Mouse (Mus musculus): ENCODE results near the gene Acaa1a. TPM values are rescaled to one million over a fixed set of nuclear protein-coding genes. Genes with fewer than 3 reads are reported as not detected.

Gene Acaa1a
- total and polyA plus RNA-seq, 3 experiments: 72.4 to 107 (median 78.5) TPM

DNA sequence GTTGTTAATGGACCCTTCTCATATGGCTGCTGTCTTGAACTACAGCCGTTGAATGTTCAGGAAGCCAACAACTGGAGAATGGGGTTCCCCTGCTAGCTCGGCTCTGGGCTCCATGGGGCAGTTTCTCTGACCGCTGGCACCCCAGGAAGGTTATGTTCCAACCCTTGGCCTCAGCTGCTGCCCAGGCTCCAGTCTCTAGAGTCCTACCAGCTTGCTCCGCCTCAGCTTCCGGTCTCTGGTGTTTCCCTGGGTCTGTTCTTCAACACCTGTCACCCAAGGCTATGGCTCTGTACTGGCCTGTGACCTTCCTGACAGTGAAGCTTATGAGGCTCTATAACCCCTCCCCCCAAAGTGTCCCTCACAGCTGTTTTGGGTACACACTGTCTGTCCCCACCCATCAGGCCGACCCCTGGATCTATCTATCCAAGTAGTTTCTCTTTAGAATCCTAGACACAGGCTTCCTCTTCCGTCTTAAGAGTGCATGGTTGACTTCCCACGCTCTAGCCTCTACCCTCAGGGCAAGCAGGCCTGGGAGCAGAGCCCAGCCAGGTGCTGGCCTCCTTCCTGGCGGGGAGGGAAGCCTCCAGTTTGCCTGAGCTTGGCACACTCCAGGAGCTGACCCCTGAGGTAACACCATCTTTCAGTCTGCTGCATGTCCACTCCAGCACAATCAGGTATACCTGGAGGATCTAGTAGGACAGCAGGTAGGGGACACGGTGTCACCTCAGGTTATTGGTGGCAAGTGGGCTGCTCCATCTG lies 11.7 kb downstream of the Acaa1a start:
- no peak overlapping the region for H3K27ac ChIP-seq
- 88% methylated on average over 10 of the region's 10 CpGs for WGBS
- DNase-seq: no peak
- no peaks in the 10 kb centered on the region for H3K27me3 ChIP-seq (ENCODE audit: control insufficient read depth, insufficient read depth, low read length)
- H3K4me1 ChIP-seq (ENCODE audit: control insufficient read depth, insufficient read depth, low read length): no peaks in the 10 kb centered on the region; the same call in 1 of the 2 replicates
- no peaks in the 10 kb centered on the region for H3K79me2 ChIP-seq (replicated peaks; ENCODE audit: control insufficient read depth, insufficient read depth, low read length)
- no peaks in the 10 kb centered on the region for H3K36me3 ChIP-seq (ENCODE audit: control insufficient read depth, insufficient read depth, low read length)
- no peak overlapping the region for H3K4me3 ChIP-seq
- intact Hi-C loops (cut with DNase I): no loop called here
- H3K9ac ChIP-seq (ENCODE audit: low read depth, low read length): no peak overlapping the region
- TF ChIP-seq EP300 (IDR thresholded peaks at IDR 0.05; ENCODE audit: insufficient read depth, low read depth, low read length): no peak
- no peak for TF ChIP-seq POLR2A (IDR thresholded peaks at IDR 0.05; ENCODE audit: insufficient read depth, low read depth, low read length)
- TF ChIP-seq CTCF (IDR thresholded peaks at IDR 0.05): no peak

DNA sequence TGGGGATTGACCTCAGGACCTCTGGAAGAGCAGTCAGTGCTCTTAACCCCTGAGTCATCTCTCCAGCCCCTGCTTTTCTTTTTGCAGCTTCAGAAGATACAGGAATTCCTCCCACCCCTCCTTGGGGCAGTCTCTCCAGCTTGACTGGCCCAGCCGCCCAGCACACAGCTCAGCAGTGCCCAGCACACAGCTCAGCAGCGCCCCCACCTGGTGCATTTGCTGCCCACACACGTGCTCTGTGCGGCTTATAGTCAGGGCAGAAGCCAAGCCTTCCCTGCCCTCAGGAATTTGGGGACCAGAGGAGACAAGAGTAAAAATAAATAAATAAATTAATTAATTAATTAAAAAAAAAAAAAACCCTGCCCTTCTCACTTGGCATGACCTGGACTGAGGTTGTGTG lies 12.6 kb downstream of the Acaa1a start:
- no peak overlapping the region for H3K9ac ChIP-seq (ENCODE audit: low read depth, low read length)
- H3K36me3 ChIP-seq (ENCODE audit: control insufficient read depth, insufficient read depth, low read length): no peaks in the 10 kb centered on the region
- no peaks in the 10 kb centered on the region for H3K27me3 ChIP-seq (ENCODE audit: control insufficient read depth, insufficient read depth, low read length)
- H3K4me1 ChIP-seq (ENCODE audit: control insufficient read depth, insufficient read depth, low read length): no peaks in the 10 kb centered on the region; the same call in 1 of the 2 replicates
- intact Hi-C loops (cut with DNase I): loop anchor here (2.0 kb wide), 1 partner anchor 195 kb away; the partner anchor contains the start of gene Acaa1b
- no peaks in the 10 kb centered on the region for H3K79me2 ChIP-seq (replicated peaks; ENCODE audit: control insufficient read depth, insufficient read depth, low read length)
- peak; percentile 75 to 84 for DNase-seq
- H3K27ac ChIP-seq: no peak overlapping the region
- no peak overlapping the region for H3K4me3 ChIP-seq
- TF ChIP-seq POLR2A (IDR thresholded peaks at IDR 0.05; ENCODE audit: insufficient read depth, low read depth, low read length) (no peak), EP300 (IDR thresholded peaks at IDR 0.05; ENCODE audit: insufficient read depth, low read depth, low read length) (peak; percentile 59; the same call in 1 of the 2 replicates), CTCF (IDR thresholded peaks at IDR 0.05) (peak; percentile 88)
- 27% methylated on average over 4 of the region's 4 CpGs for WGBS

GRCm38 (mm10) chr9:119353926-119354325 lies 14.4 kb downstream of the Acaa1a start:
- Histone ChIP-seq H3K4me3 (no peak overlapping the region), H3K27me3 (ENCODE audit: control insufficient read depth, insufficient read depth, low read length) (no peaks in the 10 kb centered on the region), H3K27ac (no peak overlapping the region), H3K79me2 (replicated peaks; ENCODE audit: control insufficient read depth, insufficient read depth, low read length) (no peaks in the 10 kb centered on the region), H3K36me3 (ENCODE audit: control insufficient read depth, insufficient read depth, low read length) (no peaks in the 10 kb centered on the region), H3K4me1 (ENCODE audit: control insufficient read depth, insufficient read depth, low read length) (no peaks in the 10 kb centered on the region; the same call in 1 of the 2 replicates), H3K9ac (ENCODE audit: low read depth, low read length) (no peak overlapping the region)
- TF ChIP-seq POLR2A (IDR thresholded peaks at IDR 0.05; ENCODE audit: insufficient read depth, low read depth, low read length) (no peak), CTCF (IDR thresholded peaks at IDR 0.05) (no peak), EP300 (IDR thresholded peaks at IDR 0.05; ENCODE audit: insufficient read depth, low read depth, low read length) (no peak)
- intact Hi-C loops (cut with DNase I): loop anchor here (2.0 kb wide), 1 partner anchor 197 kb away; the partner anchor contains the start of gene Acaa1b
- DNase-seq: no peak
- 71% methylated on average over 6 of the region's 6 CpGs for WGBS

DNA sequence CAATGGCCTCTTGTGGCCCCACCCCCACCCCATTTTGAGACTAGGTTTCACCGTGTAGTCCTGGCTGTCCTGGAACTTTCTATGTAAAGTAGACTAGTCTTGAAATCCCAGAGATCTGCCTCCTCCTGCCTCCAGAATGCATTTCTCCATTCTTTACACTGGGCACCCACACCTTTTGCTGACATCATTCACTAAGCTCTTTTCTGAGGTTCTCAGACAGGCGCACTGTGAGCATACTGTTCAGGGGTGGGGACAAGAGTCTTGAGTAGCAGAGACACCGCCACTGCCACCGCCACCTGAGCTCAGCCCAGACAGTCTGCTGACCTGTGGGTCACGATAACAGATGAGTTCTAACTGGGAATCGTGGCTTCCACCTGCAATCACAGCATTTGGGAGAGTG lies 16.5 kb downstream of the Acaa1a start:
- no peaks in the 10 kb centered on the region for H3K36me3 ChIP-seq (ENCODE audit: control insufficient read depth, insufficient read depth, low read length)
- DNase-seq: no peak
- H3K27me3 ChIP-seq (ENCODE audit: control insufficient read depth, insufficient read depth, low read length): no peaks in the 10 kb centered on the region
- 76% methylated on average over 6 of the region's 6 CpGs for WGBS
- no peak overlapping the region for H3K27ac ChIP-seq
- no peak overlapping the region for H3K9ac ChIP-seq (ENCODE audit: low read depth, low read length)
- no peak overlapping the region for H3K4me3 ChIP-seq
- TF ChIP-seq CTCF (IDR thresholded peaks at IDR 0.05): no peak
- no peak for TF ChIP-seq EP300 (IDR thresholded peaks at IDR 0.05; ENCODE audit: insufficient read depth, low read depth, low read length)
- TF ChIP-seq POLR2A (IDR thresholded peaks at IDR 0.05; ENCODE audit: insufficient read depth, low read depth, low read length): no peak
- no peaks in the 10 kb centered on the region; the same call in 1 of the 2 replicates for H3K4me1 ChIP-seq (ENCODE audit: control insufficient read depth, insufficient read depth, low read length)
- intact Hi-C loops (cut with DNase I): loop anchor here (2.0 to 5.0 kb wide), 2 partner anchors 34 to 45 kb away; partner anchors contain the start of gene Oxsr1
- H3K79me2 ChIP-seq (replicated peaks; ENCODE audit: control insufficient read depth, insufficient read depth, low read length): no peaks in the 10 kb centered on the region

DNA sequence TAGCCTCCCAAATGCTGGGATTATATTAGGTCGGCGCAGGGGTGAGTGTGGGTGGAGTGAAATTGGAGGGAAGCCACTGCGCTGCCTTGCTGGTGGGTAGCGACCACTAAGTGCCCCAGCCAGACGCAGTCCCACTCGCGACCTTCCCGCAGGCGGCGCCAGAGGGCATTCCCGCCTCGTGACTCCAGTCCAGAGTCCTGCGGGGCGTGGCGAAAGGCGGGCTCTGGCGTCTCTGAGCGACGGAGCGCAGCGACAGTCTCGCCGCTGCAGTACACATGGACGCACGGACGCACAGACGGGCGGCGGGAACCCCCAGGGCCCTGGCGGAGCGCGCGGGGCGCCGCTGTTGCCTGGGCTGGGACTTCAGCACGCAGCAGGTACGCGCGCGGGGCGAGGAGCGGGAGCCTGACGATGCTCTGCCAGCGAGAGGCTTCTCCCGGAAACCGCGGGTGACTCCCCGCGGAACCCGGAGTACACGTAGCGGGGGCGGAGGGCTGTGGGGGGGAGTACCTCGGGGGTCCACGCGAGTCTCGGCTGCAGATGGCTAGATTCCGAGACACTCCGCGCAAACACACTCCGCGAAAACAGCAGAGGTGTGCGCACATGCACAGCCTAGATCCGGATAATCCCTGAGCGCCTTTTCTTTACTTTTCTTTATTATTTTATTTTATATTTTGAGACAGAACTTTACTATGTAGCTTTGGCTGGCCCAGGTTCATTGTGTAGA lies 18.0 kb downstream of the Acaa1a start, which contains the start of gene Xylb:
Xylb (plus strand) TSS at position 51 of the 727 bp plus-strand sequence.
- Histone ChIP-seq H3K9ac (ENCODE audit: low read depth, low read length) (peak within 1 kb of the TSS; percentile 57), H3K4me3 (peak within 1 kb of the TSS; percentile 71), H3K27me3 (ENCODE audit: control insufficient read depth, insufficient read depth, low read length) (no peaks in the 10 kb centered on the region), H3K27ac (peak within 1 kb of the TSS; percentile 19; the same call in 1 of the 2 replicates), H3K36me3 (ENCODE audit: control insufficient read depth, insufficient read depth, low read length) (no peaks in the 10 kb centered on the region), H3K79me2 (replicated peaks; ENCODE audit: control insufficient read depth, insufficient read depth, low read length) (no peaks in the 10 kb centered on the region), H3K4me1 (ENCODE audit: control insufficient read depth, insufficient read depth, low read length) (no peaks in the 10 kb centered on the region; the same call in 1 of the 2 replicates)
- intact Hi-C loops (cut with DNase I): loop anchor here (1.0 to 5.0 kb wide), 3 partner anchors 35 to 73 kb away; partner anchors contain the start of gene Oxsr1
- peak; percentile 57; the same call in 1 of the 2 replicates for TF ChIP-seq EP300 (IDR thresholded peaks at IDR 0.05; ENCODE audit: insufficient read depth, low read depth, low read length)
- no peak for TF ChIP-seq POLR2A (IDR thresholded peaks at IDR 0.05; ENCODE audit: insufficient read depth, low read depth, low read length)
- peak; percentile 92 for TF ChIP-seq CTCF (IDR thresholded peaks at IDR 0.05)
- peak; percentile 92 to 95 for DNase-seq
- 2% methylated on average over 65 of the region's 65 CpGs for WGBS
